Mouse (Mus musculus): Measurements from ENCODE around the gene Taok1.
"Not testable (repeated sequence)": the region's sequence is repeated elsewhere in the genome, so short reads cannot be mapped to it uniquely, and the experiment has no call there.

The Taok1 gene

GRCm38 (mm10) chr11:77545261-77545660 lies 62.4 kb downstream of the Taok1 start:
- DNase-seq = no peak

GRCm38 (mm10) chr11:77532202-77532846 lies 75.3 kb downstream of the Taok1 start:
- no peak for DNase-seq

- no peak for DNase-seq
Observed at GRCm38 (mm10) chr11:77530862-77531261, 76.8 kb downstream of the Taok1 start.

GRCm38 (mm10) chr11:77529644-77530043 lies 78.0 kb downstream of the Taok1 start:
- DNase-seq = no peak

DNA sequence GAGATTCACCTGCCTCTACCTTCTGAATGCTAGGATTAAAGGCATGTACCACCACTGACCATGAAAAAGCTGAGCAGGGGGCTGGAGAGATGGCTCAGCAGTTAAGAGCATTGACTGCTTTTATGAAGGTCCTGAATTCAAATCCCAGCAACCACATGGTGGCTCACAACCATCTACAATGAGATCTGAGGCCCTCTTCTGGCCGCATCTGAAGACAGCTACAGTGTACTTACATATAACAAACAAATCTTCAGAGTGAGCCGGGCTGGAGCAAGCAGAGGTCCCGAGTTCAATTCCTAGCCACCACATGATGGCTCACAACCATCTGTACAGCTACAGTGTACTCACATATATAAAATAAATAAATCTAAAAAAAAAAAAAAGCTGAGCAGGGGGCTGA lies 79.2 kb downstream of the Taok1 start:
- not testable (repeated sequence) for DNase-seq

DNA sequence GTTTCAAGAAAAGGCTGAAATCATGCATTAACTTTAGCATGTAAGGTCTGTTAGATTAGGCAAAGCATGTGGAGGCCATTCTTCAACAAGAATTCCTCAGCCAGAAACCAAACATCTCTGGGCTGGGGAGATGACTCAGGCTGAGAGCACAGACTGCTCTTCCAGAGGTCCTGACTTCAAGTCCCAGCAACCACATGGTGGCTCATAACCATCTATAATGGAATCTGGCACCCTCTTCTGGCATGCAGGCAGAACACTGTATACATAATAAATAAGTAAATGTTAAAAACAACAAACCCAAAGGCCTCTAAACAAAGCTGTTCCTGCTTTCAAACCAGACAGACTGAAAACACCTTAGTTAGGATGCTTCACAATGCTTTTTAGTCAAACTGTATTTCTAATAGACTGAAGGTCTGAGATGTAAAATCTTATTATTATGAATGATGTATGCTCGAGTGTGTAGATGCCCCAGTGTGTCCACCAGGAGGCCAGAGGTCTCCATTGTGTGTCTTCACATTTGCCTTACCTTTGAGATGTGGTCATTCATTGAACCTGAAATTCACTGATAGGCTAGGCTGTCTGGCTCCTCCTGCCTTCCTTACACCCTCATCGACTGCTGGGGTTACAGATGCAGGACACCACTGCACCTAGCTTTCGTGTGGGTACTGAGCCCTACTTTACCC lies 81.7 kb downstream of the Taok1 start:
- DNase-seq = no peak

GRCm38 (mm10) chr11:77520601-77521529 lies 86.8 kb downstream of the Taok1 start:
- DNase-seq = peak; percentile 39 to 48

GRCm38 (mm10) chr11:77519043-77519442 lies 88.6 kb downstream of the Taok1 start, which contains the start of gene Gm10392:
Gene Gm10392 (minus strand): TSS chr11:77519198.
- peak; percentile 46 to 58 for DNase-seq

- no peak for DNase-seq
Observed at GRCm38 (mm10) chr11:77518051-77518798, 89.4 kb downstream of the Taok1 start.

DNA sequence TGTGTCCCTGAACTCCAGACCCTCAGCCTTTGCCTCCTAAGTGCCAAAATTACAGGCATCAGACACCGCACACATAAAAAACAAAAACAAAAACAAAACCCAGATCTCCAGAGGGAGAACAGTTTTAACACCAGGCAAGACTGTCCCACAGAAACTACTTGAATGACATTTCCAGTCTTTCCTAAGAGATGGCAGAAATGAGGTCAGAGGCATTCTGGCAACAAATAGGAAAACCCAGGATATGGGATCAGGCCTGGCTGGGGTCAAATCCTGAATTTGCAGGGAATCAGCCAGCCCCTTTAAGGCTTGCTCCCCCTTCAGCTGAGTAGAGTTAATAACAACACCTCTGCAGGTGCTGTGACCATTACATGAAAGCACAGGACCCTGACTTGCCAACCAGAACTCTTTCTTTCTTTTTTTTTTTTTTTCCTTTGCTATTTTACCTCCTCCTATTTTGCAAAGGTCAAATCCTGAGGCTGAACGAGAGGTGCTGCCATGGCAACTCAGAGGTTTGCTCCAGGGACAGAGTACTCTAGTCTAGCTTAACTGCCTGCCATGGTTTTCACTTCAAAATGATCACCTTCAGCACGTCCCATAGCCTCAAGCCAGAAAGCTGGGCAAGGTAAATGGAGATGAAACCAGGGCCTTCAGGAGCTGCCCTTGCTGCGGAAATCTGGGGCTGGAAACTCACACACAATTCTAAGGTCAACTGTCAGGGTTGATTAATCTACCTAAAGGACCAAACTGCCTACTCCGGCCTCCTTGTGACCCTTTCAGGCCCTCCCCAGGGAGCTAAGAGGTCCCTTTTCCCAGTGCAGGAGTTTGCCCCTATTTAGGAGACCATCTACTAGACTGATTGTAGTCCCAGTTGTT lies 90.8 kb downstream of the Taok1 start:
- DNase-seq = no peak

- peak in 1 of 2 experiments; percentile 22 for DNase-seq
Observed at GRCm38 (mm10) chr11:77515637-77516552, 91.7 kb downstream of the Taok1 start, which contains the start of gene Trp53i13. Gene Trp53i13 (minus strand): TSS chr11:77515980.

- peak; percentile 60 to 67 for DNase-seq
Observed at GRCm38 (mm10) chr11:77514832-77515636, 92.6 kb downstream of the Taok1 start, which contains the start of gene Abhd15. Gene Abhd15 (plus strand): TSS chr11:77515121.

GRCm38 (mm10) chr11:77514281-77514831 lies 93.3 kb downstream of the Taok1 start:
- no peak for DNase-seq

GRCm38 (mm10) chr11:77513811-77514170 lies 93.8 kb downstream of the Taok1 start:
- DNase-seq = no peak

DNA sequence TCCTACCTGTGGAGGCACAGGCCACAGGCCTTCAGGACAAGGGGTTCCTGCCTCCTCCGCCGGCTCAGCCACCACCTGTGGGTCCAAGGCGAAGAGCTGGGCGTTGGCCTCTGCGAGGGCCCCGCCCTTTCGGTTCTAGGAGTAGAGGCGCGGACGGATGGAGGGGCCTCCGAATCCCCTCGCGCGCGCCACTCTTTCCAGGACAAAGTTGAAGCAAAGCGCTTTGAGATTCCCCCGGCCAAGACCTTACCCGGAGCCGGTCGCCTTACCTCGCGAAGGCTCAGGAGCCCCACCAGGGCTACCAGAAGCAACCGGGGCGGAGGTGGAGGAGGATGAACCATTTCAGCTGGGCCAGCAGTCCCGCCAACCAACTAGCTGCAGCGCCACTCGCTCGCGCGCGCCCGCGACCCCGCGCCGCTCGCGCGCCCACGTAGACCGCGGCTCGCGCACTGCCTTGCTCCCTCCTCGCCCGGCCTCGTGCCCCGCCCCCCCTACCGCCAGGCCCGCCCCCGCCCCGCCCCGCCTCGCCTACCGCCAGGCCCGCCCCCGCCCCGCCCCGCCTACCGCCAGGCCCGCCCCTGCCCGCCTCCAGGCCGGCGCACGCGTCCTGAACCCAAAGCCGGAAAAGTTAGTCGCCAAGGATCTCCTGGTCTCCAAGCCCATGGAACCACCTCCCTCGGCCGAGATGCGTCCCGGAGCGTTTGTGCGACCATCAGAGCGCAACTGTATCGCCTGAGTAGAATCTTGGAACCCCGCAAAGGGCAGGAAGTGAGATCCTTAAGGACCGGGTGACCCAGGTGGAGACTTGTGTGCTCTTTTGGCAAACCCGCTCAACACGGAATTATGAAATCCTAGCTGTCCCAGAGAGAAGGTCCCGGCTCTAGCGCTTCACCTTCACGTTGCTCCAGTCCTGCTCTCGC lies 94.5 kb downstream of the Taok1 start:
- DNase-seq = peak; percentile 79 to 84

- DNase-seq = no peak
Observed at GRCm38 (mm10) chr11:77511336-77511735, 96.3 kb downstream of the Taok1 start.

GRCm38 (mm10) chr11:77508068-77509021 lies 99.3 kb downstream of the Taok1 start:
- peak; percentile 74 to 89 for DNase-seq
